Mouse (Mus musculus) kidney, adult 2 months (tissue): ENCODE data around the gene Psen2.

Experiments
- CTCF ChIP-seq: fragments of 200-500 bp; conservative IDR thresholded peaks from 2 replicates; pipeline ENCODE4 v1.5.1; 2011; ENCODE audit warnings: low read depth, mild to moderate bottlenecking, control low read depth, low read length, moderate library complexity, mixed read lengths; ENCODE audit not compliant: insufficient read depth, insufficient read length
- POLR2A ChIP-seq: fragments of 200-500 bp; IDR thresholded peaks from one replicate; pipeline ENCODE4 v1.6.1; 2011; ENCODE audit warnings: low read depth, low read length, control low read depth

- TF ChIP-seq CTCF: no peak
- no peak for TF ChIP-seq POLR2A
Measured at GRCm38 (mm10) chr1:180247901-180248300, 15.3 kb downstream of the Psen2 start.
